Mouse (Mus musculus): ENCODE results near the gene Srebf1. TPM values are rescaled to one million over a fixed set of nuclear protein-coding genes. Genes with fewer than 3 reads are reported as not detected.

Srebf1 gene
- total RNA-seq, 2 experiments from 2014 or later, result 23.3 to 29.3 TPM

DNA sequence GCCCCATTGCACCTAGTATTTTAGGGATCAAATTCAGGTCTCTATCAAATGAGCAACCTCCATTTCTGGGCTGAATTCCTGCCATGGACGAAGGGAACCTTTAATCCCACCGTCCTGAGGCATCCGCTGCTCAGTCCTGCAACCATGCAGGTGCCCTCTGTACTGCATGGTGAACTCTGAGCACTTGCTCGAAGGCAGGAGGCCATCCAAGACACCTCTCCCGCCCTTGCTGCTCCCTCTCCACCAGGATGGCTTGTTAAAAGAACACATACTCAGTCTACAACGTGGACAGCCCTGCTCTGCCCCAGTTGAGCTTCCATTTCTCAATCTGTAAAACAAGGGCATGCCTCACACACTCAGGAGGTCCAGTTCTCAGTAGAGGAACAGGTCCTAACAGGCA, 14.2 kb downstream of the Srebf1 start:
- no peak for ATAC-seq (replicated peaks; ENCODE audit: poor library complexity)

DNA sequence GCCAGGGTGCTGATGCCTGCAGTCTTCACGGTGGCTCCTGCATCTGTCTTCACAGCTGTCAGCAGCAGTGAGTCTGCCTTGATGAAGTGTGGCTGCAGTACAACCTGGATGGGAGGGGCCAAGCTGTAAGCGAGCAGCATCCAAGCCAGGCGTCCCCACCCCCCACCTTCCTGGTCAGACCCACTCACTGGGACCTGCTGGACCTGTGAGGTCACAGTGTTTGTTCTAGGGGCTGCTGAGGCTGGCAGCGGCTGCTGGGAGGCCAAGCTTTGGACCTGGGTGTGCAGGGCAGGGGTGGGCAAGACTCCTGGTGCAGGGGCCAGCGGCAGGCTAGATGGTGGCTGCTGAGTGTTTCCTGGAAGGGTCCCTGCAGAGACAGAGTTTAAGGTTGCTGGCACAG, 16.2 kb downstream of the Srebf1 start:
- ATAC-seq (replicated peaks; ENCODE audit: poor library complexity), result no peak

DNA sequence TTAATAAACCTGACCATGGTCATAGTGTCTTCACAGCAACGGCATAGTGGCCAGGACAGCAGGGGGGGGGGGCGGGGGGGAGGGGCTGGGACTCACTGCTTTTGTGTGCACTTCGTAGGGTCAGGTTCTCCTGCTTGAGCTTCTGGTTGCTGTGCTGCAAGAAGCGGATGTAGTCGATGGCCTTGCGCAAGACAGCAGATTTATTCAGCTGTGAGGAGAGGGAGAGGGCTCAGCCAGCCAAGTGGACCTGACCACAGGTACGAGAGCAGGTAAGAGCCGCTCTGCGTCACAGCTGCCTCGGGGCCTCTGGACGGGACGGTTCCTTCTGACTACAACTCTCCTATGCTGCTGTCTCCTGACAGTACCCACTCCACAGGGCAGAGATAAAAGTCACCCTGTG, 17.4 kb downstream of the Srebf1 start:
- peak; percentile 33 for ATAC-seq (replicated peaks; ENCODE audit: poor library complexity)

DNA sequence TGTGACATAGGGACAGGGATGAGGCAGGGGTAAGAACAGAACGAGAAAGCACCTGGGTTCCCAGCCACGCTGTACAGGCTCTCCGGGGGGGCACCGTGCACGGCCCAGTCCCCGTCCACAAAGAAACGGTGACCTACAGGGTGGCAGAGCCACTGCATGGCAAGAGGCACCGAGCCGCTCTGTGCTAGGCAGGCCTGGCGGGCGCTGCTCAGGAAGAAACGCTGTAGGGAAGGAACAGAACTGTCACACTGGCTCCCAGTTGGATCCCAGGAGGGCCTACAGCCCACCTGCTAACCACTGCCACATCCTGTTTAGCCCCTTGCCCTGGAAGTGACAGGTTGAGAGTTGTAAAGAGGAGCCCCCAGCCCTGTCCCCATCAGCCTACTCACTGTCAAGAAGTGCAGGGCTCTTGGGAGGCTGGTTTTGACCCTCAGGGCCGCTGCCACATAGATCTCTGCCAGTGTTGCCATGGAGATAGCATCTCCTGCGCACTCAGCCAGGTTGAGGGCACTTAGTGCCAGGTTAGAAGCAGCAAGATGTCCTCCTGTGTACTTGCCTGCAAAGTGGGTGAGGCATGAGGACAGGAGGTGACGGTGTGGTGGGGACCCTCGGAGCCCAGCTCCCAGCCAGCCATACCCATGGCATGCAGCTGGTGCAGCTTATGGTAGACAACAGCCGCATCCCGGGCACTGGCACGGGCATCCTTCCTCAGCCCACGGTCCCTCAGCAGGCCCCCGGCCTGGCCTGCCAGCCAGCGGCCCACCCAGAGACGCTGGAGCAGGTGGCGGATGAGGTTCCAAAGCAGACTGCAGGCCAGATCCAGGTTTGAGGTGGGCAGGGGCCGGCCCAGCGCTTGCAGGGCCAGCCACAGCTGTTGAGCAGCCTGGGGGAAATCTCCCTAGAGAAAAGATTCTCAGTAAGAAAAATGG, 19.4 kb downstream of the Srebf1 start:
- no peak for ATAC-seq (replicated peaks; ENCODE audit: poor library complexity)

DNA sequence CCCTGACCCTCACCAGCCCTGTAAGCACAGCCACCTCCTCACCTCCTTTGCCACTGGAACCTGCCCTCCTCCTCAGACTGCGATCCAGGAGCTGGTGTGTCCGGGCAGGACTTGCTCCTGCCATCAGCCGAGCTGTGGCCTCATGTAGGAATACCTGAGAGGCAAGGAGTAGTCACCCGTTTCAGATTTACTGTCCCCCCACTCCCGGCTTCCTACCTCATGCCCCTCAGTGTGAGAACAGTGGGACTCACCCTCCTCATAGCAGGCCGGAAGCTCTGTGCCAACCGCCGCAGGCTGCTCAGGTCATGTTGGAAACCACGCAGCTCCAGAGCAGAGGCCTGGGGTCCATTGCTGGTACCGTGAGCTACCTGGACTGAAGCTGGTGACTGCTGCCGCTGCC, 22.0 kb downstream of the Srebf1 start:
- no peak for ATAC-seq (replicated peaks; ENCODE audit: poor library complexity)

DNA sequence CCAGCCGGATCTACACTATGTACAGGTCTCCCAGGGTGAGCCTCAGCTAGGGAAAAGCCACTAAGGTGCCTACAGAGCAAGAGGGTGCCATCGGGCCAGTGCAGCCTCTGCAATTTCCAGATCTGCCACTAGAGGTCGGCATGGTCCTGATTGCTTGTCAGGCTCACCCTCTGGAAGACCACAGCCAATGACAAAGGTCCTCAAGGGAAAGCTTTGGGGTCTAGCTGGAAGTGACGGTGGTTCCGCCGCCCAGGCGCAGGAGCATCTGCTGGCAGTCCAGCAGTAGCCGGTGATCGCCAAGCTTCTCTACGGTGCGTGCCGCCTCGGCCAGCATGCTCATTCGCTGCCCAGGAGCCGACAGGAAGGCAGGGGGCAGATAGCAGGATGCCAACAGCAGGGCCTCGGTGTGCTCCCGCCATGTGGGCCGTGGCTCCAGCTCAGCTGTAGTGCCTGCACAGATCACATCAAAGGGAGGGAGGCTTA, 22.6 kb downstream of the Srebf1 start:
- peak; percentile 85 for ATAC-seq (replicated peaks; ENCODE audit: poor library complexity)

DNA sequence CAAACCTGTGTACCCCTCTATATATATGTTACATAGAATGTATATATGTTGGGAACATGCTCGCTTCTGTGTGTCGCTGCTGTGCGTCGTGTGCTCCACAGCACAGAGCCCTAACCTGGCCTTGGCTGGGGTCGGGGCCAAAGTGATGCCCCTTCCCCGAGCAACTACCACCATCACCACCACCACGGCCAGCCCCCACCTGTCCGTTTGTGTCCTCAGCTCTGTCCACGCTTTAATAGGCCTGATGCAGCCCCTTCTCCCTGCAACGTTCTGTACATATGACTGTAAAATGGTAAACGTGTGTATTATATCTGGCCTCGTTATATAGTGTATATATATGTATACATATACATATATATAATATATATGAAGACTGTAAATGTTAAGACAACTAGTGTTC, 23.7 kb downstream of the Srebf1 start:
- ATAC-seq (replicated peaks; ENCODE audit: poor library complexity), result no peak

DNA sequence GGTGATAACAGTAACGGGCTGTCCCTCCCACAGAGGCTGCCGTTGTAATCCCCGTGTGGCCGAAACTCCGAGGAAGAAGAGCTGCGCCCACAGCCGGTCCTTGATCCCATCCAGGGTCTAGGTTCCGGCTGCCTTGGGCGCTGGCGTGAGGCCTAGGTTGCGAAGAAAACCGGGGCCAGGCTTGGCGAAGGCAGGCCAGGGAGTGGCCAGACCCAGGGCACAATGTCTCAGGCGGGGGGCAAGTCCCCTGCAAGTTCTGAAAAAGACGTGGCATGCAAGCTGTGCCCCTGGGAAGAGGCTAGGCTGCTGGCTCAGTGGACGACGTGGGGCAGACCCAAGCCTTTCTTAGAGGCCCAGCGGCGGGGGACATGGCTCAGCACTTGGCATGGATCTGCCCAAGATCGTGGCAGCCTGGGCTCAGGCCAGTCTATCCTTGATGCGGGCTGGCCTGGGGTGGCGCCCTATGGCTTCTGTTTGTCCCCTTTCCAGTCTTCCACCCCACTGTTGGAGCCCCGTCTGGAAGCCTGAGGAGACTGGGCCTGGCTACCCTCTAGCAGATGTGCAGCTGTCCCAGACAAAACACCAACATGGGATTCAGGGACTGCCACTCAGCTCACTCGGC, 24.3 kb downstream of the Srebf1 start:
- no peak for ATAC-seq (replicated peaks; ENCODE audit: poor library complexity)

DNA sequence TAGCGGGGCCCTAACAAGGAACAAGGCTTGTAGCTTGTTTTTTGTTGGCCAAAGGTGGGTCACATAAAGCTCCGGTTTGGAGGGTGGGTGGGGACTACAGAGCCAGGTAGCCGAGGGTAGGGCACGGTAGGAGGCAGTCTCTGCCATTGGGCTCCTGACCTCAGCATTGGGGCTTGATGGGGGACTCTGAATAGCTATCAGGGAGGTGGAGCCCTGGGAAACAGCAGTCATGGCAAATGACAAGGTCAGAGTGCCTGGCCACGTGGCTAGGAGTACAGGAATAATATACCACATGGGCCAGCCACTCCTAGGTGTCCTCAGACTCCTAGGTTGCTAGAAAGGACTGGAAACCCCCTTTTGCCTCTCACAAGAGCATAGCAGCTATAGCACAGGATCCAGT, 26.0 kb downstream of the Srebf1 start:
- no peak for ATAC-seq (replicated peaks; ENCODE audit: poor library complexity)

DNA sequence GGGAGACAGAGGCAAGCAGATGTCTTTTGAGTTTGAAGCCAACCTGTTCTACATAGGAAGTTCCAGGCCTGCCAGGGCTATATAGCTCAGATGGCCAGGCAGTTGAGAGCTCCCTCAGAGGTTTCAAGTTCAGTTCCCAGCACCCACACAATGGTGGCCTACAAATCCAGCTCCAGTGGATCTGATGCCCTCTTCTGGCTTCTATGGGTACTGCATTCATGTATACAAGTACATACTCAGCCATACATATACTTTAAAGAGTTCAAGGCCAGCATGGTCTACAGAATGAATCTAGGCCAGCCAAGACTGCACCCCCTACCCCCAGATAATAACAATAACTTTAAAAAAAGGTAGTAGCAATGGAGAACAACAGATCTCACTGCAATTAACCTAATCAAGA, 27.3 kb downstream of the Srebf1 start:
- ATAC-seq (replicated peaks; ENCODE audit: poor library complexity), result peak; percentile 35

DNA sequence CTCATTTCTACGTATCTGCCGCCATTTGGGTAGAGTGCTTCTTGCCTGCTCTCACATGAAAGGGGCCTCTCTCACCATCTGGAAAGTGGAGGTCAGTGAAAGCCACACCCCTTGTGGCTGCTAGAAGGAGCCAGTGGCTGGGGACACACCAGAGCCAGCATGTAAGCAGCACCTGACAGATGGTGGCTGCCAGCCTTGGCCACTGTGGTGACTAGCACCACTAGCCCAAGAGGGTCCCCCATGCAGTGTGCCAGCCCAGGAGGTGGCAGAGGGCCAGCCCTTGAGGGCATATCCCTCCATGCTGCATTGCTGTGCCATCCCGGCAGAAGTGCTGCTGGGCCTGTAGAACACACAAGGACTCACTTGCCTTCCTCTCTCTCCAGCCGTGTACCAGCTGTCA, 28.8 kb downstream of the Srebf1 start:
- no peak for ATAC-seq (replicated peaks; ENCODE audit: poor library complexity)

DNA sequence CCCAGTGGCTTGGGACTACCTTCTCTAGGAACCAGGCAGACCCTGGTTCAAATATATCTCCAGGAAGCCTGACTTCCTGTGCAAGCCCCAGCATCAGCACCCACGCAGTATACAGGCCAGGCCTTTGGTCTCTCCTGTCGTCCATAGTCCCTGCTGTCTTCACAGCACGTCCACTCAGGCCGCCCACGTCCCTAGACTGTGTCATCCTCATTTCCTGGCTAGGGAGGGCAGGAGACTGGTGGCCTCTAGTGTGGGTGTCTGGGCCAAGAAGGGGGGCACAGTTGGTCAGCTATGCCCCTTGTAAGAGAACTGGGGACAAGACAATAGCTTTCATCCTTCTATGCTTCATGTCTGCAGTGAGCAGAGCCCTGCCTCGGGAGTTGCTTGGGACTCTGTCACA, 29.8 kb downstream of the Srebf1 start:
- no peak for ATAC-seq (replicated peaks; ENCODE audit: poor library complexity)

DNA sequence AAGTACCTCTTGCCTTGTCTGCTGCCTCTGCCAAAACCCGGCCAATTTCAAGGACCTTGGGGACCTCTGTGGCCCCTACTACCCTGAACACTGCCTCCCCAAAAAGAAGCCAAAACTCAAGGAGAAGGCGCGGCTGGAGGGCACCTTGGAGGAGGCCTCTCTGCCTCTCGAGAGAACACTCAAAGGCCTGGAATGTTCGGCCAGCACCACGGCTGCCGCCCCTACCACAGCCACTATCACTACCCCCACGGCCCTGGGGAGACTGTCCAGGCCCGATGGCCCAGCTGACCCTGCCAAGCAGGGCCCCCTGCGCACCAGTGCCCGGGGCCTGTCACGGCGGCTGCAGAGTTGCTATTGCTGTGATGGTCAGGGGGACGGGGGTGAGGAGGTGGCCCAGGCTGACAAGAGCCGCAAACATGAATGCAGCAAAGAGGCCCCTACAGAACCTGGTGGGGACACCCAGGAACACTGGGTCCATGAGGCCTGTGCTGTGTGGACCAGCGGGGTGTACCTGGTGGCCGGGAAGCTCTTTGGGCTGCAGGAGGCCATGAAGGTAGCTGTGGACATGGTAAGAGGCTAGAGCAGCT, 32.2 kb downstream of the Srebf1 start:
- no peak for ATAC-seq (replicated peaks; ENCODE audit: poor library complexity)

DNA sequence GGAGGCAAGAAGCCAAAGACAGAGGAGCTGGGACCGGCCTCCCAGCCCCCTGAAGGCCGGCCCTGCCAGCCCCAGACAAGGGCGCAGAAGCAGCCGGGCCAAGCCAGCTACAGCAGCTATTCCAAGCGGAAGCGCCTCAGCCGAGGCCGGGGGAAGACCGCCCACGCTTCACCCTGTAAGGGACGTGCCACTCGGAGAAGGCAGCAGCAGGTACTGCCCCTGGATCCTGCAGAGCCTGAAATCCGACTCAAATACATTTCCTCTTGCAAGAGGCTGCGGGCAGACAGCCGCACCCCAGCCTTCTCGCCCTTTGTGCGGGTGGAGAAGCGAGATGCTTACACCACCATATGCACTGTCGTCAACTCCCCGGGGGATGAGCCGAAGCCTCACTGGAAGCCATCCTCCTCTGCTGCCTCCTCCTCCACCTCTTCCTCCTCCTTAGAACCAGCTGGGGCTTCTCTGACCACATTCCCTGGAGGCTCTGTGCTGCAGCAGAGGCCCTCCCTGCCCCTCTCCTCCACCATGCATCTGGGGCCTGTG, 32.8 kb downstream of the Srebf1 start:
- no peak for ATAC-seq (replicated peaks; ENCODE audit: poor library complexity)

DNA sequence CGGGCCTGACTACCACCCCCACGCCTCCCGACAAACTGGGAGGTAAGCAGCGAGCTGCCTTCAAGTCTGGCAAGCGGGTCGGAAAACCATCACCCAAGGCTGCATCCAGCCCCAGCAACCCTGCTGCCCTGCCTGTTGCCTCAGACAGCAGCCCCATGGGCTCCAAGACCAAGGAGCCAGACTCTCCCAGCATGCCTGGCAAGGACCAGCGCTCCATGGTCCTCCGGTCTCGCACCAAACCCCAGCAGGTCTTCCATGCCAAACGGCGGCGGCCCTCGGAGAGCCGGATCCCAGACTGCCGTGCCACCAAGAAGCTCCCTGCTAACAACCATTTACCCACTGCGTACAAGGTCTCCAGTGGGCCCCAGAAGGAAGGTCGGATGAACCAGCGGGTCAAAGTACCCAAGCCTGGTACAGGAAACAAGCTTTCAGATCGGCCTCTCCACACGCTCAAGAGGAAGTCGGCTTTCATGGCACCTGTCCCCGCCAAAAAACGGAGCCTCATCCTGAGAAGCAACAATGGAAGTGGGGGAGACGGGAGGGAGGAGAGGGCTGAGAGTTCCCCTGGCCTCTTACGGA, 34.0 kb downstream of the Srebf1 start:
- no peak for ATAC-seq (replicated peaks; ENCODE audit: poor library complexity)

DNA sequence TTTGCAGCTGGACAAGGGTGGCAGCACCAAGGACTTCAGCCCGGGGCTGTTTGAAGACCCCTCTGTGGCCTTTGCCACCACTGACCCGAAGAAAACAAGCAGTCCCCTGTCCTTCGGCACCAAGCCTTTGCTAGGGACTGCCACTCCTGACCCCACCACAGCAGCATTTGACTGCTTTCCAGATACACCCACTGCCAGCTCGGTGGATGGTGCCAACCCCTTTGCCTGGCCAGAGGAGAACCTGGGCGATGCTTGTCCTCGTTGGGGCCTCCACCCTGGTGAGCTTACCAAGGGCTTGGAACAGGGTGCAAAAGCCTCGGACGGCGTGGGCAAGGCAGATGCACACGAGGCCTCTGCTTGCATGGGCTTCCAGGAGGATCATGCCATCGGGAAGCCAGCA, 35.3 kb downstream of the Srebf1 start:
- no peak for ATAC-seq (replicated peaks; ENCODE audit: poor library complexity)

DNA sequence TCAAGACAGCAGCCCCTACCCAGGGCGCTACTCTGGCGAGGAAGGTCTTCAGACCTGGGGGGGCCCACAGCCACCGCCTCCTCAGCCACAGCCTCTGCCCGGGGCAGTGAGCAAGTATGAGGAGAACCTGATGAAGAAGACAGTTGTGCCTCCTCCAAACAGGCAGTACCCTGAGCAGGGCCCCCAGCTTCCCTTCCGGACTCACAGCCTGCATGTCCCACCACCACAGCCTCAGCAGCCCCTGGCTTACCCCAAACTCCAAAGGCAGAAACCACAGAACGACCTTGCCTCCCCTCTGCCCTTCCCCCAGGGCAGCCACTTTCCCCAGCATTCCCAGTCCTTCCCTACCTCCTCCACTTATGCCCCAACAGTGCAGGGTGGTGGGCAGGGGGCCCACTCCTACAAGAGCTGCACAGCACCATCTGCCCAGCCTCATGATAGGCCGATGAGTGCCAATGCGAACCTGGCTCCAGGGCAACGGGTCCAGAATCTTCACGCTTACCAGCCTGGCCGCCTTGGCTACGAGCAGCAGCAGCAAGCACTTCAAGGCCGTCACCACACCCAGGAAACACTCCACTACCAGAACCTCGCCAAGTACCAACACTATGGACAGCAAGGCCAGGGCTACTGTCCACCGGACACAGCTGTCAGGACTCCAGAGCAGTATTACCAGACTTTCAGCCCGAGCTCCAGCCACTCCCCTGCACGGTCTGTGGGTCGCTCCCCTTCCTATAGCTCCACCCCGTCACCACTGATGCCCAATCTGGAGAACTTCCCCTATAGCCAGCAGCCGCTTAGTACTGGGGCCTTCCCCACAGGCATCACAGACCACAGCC, 36.8 kb downstream of the Srebf1 start:
- ATAC-seq (replicated peaks; ENCODE audit: poor library complexity), result peak; percentile 81

DNA sequence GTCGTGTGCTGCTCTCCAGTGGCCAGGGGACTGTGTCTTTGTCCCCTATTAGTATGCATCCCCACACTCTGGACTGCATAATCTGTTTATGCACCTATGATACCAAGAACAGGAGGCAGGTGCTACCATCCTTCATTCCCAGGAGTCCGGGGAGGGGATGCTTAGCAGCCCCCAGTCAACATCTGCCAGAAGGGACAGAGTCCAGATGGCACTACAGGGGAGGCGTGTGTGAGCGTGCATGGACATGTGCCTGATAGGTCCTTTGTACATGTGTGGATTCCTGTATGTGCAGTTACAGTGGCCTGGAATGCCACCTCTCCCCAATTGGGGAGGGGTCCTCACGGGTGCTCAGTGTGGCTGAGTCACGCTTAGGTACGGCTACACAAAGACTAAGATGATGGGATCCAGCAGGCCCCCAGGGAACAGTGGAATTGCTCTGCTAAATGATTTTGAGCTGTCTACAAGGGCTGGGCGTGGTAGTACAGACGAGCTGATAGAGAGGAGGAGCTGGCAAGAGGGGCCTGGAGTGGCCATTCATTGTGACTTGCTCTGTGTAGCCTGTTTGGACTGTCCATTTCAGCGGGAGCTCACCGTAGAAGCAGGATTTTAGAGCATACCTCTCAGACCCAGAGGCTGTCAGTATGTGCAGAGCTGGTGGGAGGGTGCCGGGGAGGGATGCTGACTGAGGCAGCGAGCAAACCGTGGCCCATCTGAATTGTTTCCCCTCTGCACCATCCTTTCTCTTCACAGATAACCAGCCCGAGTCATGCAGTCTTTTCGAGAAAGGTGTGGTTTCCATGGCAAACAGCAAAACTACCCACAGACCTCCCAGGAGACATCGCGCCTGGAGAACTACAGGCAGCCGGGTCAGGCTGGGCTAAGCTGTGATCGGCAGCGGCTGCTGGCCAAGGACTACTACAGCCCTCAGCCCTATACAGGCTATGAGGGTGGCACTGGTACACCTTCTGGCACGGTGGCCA, 37.7 kb downstream of the Srebf1 start:
- peak; percentile 15 for ATAC-seq (replicated peaks; ENCODE audit: poor library complexity)

DNA sequence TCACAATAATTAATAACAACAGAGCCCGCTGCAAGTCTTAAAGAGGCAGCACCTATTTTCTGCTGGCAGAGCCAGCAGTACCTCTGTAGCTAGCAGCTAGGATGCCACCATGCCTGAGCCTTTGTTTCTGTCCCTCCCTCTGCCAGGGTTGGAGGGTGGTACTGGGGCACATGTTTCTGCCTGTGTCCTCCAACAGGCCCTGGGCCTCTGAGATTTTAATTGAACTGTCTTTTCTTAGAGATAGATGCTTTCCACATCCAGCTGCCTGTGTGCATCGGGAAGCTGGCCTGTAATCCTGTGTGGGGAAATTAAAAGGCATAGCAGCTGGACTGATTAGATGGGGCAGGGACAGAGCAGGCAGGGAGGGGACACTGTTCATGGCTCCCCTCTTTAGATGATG, 39.6 kb downstream of the Srebf1 start:
- ATAC-seq (replicated peaks; ENCODE audit: poor library complexity), result no peak

All from megakaryocyte progenitor cell, adult 5-6 weeks (primary cell).